ENCODE assay signal across 8 mouse cellular contexts in genomic region chr13:33965056-33966024, GRCm38 (mm10). TPM values are rescaled to one million over a fixed set of nuclear protein-coding genes. Genes with fewer than 3 reads are reported as not detected.
DNase-seq lines count a peak whose midpoint lies in the region; ATAC-seq and TF ChIP-seq lines count a peak whose summit lies in the region.

No protein-coding gene starts in this region.

- peak overlapping the region; percentile 62 for H3K4me3 ChIP-seq in kidney, embryonic 15.5 days (replicated peaks)
- H3K4me3 ChIP-seq in heart, embryonic 11.5 days (ENCODE audit: low read depth, low read length) = peak overlapping the region; percentile 64
- peak overlapping the region; percentile 51 for H3K4me3 ChIP-seq in limb, embryonic 14.5 days (replicated peaks; ENCODE audit: low read length)
- peak overlapping the region; percentile 54 for H3K4me3 ChIP-seq in midbrain, embryonic 16.5 days (ENCODE audit: low read depth, low read length)

- H3K36me3 ChIP-seq in kidney, embryonic 15.5 days = peaks cover 2% of the 10 kb centered on the region; the same call in 1 of the 2 replicates
- no peaks in the 10 kb centered on the region for H3K36me3 ChIP-seq in heart, embryonic 11.5 days (ENCODE audit: control insufficient read depth, insufficient read depth, low read length)
- no peaks in the 10 kb centered on the region for H3K36me3 ChIP-seq in limb, embryonic 14.5 days (ENCODE audit: control insufficient read depth, insufficient read depth, low read length)
- no peaks in the 10 kb centered on the region for H3K36me3 ChIP-seq in midbrain, embryonic 16.5 days (ENCODE audit: control insufficient read depth, insufficient read depth, low read length)

- H3K4me2 ChIP-seq in kidney, embryonic 15.5 days = peak overlapping the region; percentile 67
- peak overlapping the region; percentile 68 for H3K4me2 ChIP-seq in heart, embryonic 11.5 days
- peak overlapping the region; percentile 65 for H3K4me2 ChIP-seq in limb, embryonic 14.5 days (replicated peaks; ENCODE audit: low read depth, low read length, severe bottlenecking)
- H3K4me2 ChIP-seq in midbrain, embryonic 16.5 days (ENCODE audit: low read length) = peak overlapping the region; percentile 86

- peak overlapping the region; percentile 63 for H3K9ac ChIP-seq in kidney, embryonic 15.5 days
- H3K9ac ChIP-seq in heart, embryonic 11.5 days (ENCODE audit: low read depth, low read length) = peak overlapping the region; percentile 82
- H3K9ac ChIP-seq in limb, embryonic 14.5 days (ENCODE audit: low read depth, low read length, severe bottlenecking) = peak overlapping the region; percentile 67
- H3K9ac ChIP-seq in midbrain, embryonic 16.5 days (ENCODE audit: low read depth, low read length) = peak overlapping the region; percentile 74

- peaks cover 11% of the 10 kb centered on the region for H3K4me1 ChIP-seq in kidney, embryonic 15.5 days
- H3K4me1 ChIP-seq in heart, embryonic 11.5 days (ENCODE audit: control insufficient read depth, insufficient read depth, low read length) = peaks cover 6% of the 10 kb centered on the region
- peaks cover 4% of the 10 kb centered on the region; the same call in 1 of the 2 replicates for H3K4me1 ChIP-seq in limb, embryonic 14.5 days (ENCODE audit: control insufficient read depth, insufficient read depth, low read length)
- H3K4me1 ChIP-seq in midbrain, embryonic 16.5 days (ENCODE audit: control insufficient read depth, insufficient read depth, low read length) = no peaks in the 10 kb centered on the region

- no peaks in the 10 kb centered on the region for H3K27me3 ChIP-seq in kidney, embryonic 15.5 days
- no peaks in the 10 kb centered on the region for H3K27me3 ChIP-seq in heart, embryonic 11.5 days (ENCODE audit: control insufficient read depth, insufficient read depth, low read length)
- H3K27me3 ChIP-seq in limb, embryonic 14.5 days (ENCODE audit: control insufficient read depth, insufficient read depth, low read length) = no peaks in the 10 kb centered on the region
- H3K27me3 ChIP-seq in midbrain, embryonic 16.5 days (ENCODE audit: control insufficient read depth, insufficient read depth, low read depth, low read length) = no peaks in the 10 kb centered on the region

- DNase-seq in kidney, adult 18-20 months = no peak
- peak; percentile 33 to 45 for DNase-seq in adrenal gland, postnatal 36 days
- no peak for DNase-seq in limb, embryonic 14.5 days (ENCODE audit: low spot score)
- DNase-seq in cerebellum, postnatal 10 days = no peak
- no peak for DNase-seq in frontal cortex, adult 2 months (ENCODE audit: extremely low spot score in 1 of 2, low spot score in 1 of 2)

- ATAC-seq in kidney, embryonic 15.5 days (replicated peaks; ENCODE audit: low FRiP score) = peak; percentile 52
- ATAC-seq in heart, embryonic 11.5 days (replicated peaks; ENCODE audit: insufficient number of reproducible peaks, low FRiP score, low TSS enrichment) = peak; percentile 80
- ATAC-seq in limb, embryonic 14.5 days (ENCODE audit: low FRiP score, low read depth) = peak; percentile 48
- peak; percentile 67 for ATAC-seq in midbrain, embryonic 16.5 days

- TF ChIP-seq POLR2A in limb, embryonic 14.5 days (IDR thresholded peaks at IDR 0.05; ENCODE audit: borderline replicate concordance, extremely low read depth, insufficient read depth, insufficient read length) = no peak

- 17% methylated on average over 14 of the region's 14 CpGs for WGBS in kidney, embryonic 15.5 days
- 13% methylated on average over 14 of the region's 14 CpGs for WGBS in heart, embryonic 11.5 days (ENCODE audit: insufficient replicate concordance)
- WGBS in limb, embryonic 14.5 days = 23% methylated on average over 14 of the region's 14 CpGs
- WGBS in midbrain, embryonic 16.5 days = 23% methylated on average over 14 of the region's 14 CpGs

- H3K9me3 ChIP-seq in kidney, embryonic 15.5 days (replicated peaks) = no peaks in the 10 kb centered on the region
- no peaks in the 10 kb centered on the region for H3K9me3 ChIP-seq in heart, embryonic 11.5 days (replicated peaks; ENCODE audit: control insufficient read depth, low read length)
- no peaks in the 10 kb centered on the region for H3K9me3 ChIP-seq in limb, embryonic 14.5 days (ENCODE audit: control insufficient read depth, low read length)
- H3K9me3 ChIP-seq in midbrain, embryonic 16.5 days (replicated peaks; ENCODE audit: control insufficient read depth, low read length, poor library complexity, severe bottlenecking) = no peaks in the 10 kb centered on the region

- H3K27ac ChIP-seq in kidney, embryonic 15.5 days = peak overlapping the region; percentile 98
- peak overlapping the region; percentile 94 for H3K27ac ChIP-seq in heart, embryonic 11.5 days (ENCODE audit: low read depth, low read length)
- H3K27ac ChIP-seq in limb, embryonic 14.5 days (replicated peaks; ENCODE audit: low read depth, low read length) = peak overlapping the region; percentile 80
- peak overlapping the region; percentile 78 for H3K27ac ChIP-seq in midbrain, embryonic 16.5 days (ENCODE audit: low read length)

RNA-seq across cellular contexts. Expression of gene Nqo2, which starts 0.9 kb away (rescaled TPM):
- 26.1 and 26.2 TPM in 2 replicates for polyA plus RNA-seq in kidney, embryonic 15.5 days (2015; fragmentation: Nextera tagmentation; extraction: Ambion mirVana)
- 10 to 100 TPM; 30.1 to 69.5 TPM for total RNA-seq in adrenal gland, postnatal 36 days (2021)
- 29.6 and 35.1 TPM in 2 replicates for polyA plus RNA-seq in heart, embryonic 11.5 days (2014; fragmentation: Nextera tagmentation; extraction: Ambion mirVana)
- 8.1 and 10.1 TPM in 2 replicates for polyA plus RNA-seq in limb, embryonic 14.5 days (2012; rRNA removed)
- polyA plus RNA-seq in limb, embryonic 14.5 days (2014; fragmentation: Nextera tagmentation; extraction: Ambion mirVana) = 15.4 and 16.1 TPM in 2 replicates
- 6.3 and 7.7 TPM in 2 replicates for polyA plus RNA-seq in midbrain, embryonic 16.5 days (2015; fragmentation: Nextera tagmentation; extraction: Ambion mirVana)
- polyA plus RNA-seq in frontal cortex, adult 2 months (2012; rRNA removed) = 8.4 and 9.9 TPM in 2 replicates

RNA-seq across cellular contexts. Expression of gene Ripk1, which starts 36.8 kb away (rescaled TPM):
- polyA plus RNA-seq in kidney, embryonic 15.5 days (2015; fragmentation: Nextera tagmentation; extraction: Ambion mirVana) = 18.3 and 18.6 TPM in 2 replicates
- 10 to 100 TPM; 29.9 to 35.4 TPM for total RNA-seq in adrenal gland, postnatal 36 days (2021)
- polyA plus RNA-seq in heart, embryonic 11.5 days (2014; fragmentation: Nextera tagmentation; extraction: Ambion mirVana) = 11.2 and 11.6 TPM in 2 replicates
- polyA plus RNA-seq in limb, embryonic 14.5 days (2012; rRNA removed) = 8.7 and 10.7 TPM in 2 replicates
- polyA plus RNA-seq in limb, embryonic 14.5 days (2014; fragmentation: Nextera tagmentation; extraction: Ambion mirVana) = 16.1 and 17.1 TPM in 2 replicates
- polyA plus RNA-seq in midbrain, embryonic 16.5 days (2015; fragmentation: Nextera tagmentation; extraction: Ambion mirVana) = 4.9 and 6.4 TPM in 2 replicates
- polyA plus RNA-seq in frontal cortex, adult 2 months (2012; rRNA removed) = 4.3 and 4.5 TPM in 2 replicates

RNA-seq across cellular contexts. Expression of gene Serpinb6a, which starts 37.3 kb away (rescaled TPM):
- polyA plus RNA-seq in kidney, embryonic 15.5 days (2015; fragmentation: Nextera tagmentation; extraction: Ambion mirVana) = 58.8 and 70.9 TPM in 2 replicates
- 100 to 1,000 TPM; 425 to 528 TPM for total RNA-seq in adrenal gland, postnatal 36 days (2021)
- 45.0 and 45.6 TPM in 2 replicates for polyA plus RNA-seq in heart, embryonic 11.5 days (2014; fragmentation: Nextera tagmentation; extraction: Ambion mirVana)
- 58.0 and 61.7 TPM in 2 replicates for polyA plus RNA-seq in limb, embryonic 14.5 days (2012; rRNA removed)
- 83.2 and 85.5 TPM in 2 replicates for polyA plus RNA-seq in limb, embryonic 14.5 days (2014; fragmentation: Nextera tagmentation; extraction: Ambion mirVana)
- polyA plus RNA-seq in midbrain, embryonic 16.5 days (2015; fragmentation: Nextera tagmentation; extraction: Ambion mirVana) = 32.4 and 33.7 TPM in 2 replicates
- 44.8 and 45.7 TPM in 2 replicates for polyA plus RNA-seq in frontal cortex, adult 2 months (2012; rRNA removed)

RNA-seq across cellular contexts. Expression of gene Serpinb6c, which starts 59.8 kb away (rescaled TPM):
- polyA plus RNA-seq in kidney, embryonic 15.5 days (2015; fragmentation: Nextera tagmentation; extraction: Ambion mirVana) = 0.19 and 0.32 TPM in 2 replicates
- under 1 TPM in 1 of 2 experiments, not detected in 1; 0.36 TPM for total RNA-seq in adrenal gland, postnatal 36 days (2021)
- not detected in 2 replicates for polyA plus RNA-seq in heart, embryonic 11.5 days (2014; fragmentation: Nextera tagmentation; extraction: Ambion mirVana)
- 0.25 and 0.27 TPM in 2 replicates for polyA plus RNA-seq in limb, embryonic 14.5 days (2012; rRNA removed)
- polyA plus RNA-seq in limb, embryonic 14.5 days (2014; fragmentation: Nextera tagmentation; extraction: Ambion mirVana) = 0.54 and 0.80 TPM in 2 replicates
- polyA plus RNA-seq in midbrain, embryonic 16.5 days (2015; fragmentation: Nextera tagmentation; extraction: Ambion mirVana) = 0.21 and 0.36 TPM in 2 replicates
- 0.10 and 0.69 TPM in 2 replicates for polyA plus RNA-seq in frontal cortex, adult 2 months (2012; rRNA removed)

Comparison
In these comparisons a context has a peak if more than half of its experiments do, and no peak if none do; other contexts are left out.
1. DNase-seq: peak in adrenal gland, postnatal 36 days (2 of 2); none in kidney, adult 18-20 months (single experiment), limb, embryonic 14.5 days (single experiment), cerebellum, postnatal 10 days (0 of 2) and frontal cortex, adult 2 months (0 of 2).
2. Peak in every context shown above with its lines, with median percentiles within 50 percentile points of each other: ATAC-seq, H3K27ac ChIP-seq, H3K4me2 ChIP-seq, H3K4me3 ChIP-seq and H3K9ac ChIP-seq.